Mouse (Mus musculus) hindbrain, embryonic 16.5 days (tissue): ENCODE measurements around the gene Ptprh. TPM values are rescaled to one million over a fixed set of nuclear protein-coding genes. Genes with fewer than 3 reads are reported as not detected.
A peak's percentile ranks its signal among the peaks of the same experiment; 100 is the strongest.

Source experiments
- ATAC-seq: fragments of 200-750 bp; cut with Nextera tagmentation; 2 replicates; pipeline ENCODE4 v1.8.0; 2017; ENCODE audit warnings: moderate TSS enrichment, moderate library complexity
- H3K27ac ChIP-seq: fragments of 300-500 bp; sonication (generic); 2 replicates; pipeline ENCODE4 v1.5.1; 2014; ENCODE audit warnings: low read depth, mild to moderate bottlenecking, control low read depth, low read length, moderate library complexity
- H3K27me3 ChIP-seq: fragments of 300-500 bp; sonication (generic); replicated peaks from 2 replicates; pipeline ENCODE4 v1.6.1; 2014; ENCODE audit warnings: low read length; ENCODE audit not compliant: control insufficient read depth, insufficient read depth
- H3K36me3 ChIP-seq: fragments of 300-500 bp; sonication (generic); 2 replicates; pipeline ENCODE4 v1.6.1; 2014; ENCODE audit warnings: mild to moderate bottlenecking, low read length, moderate library complexity, mixed read lengths; ENCODE audit not compliant: control insufficient read depth, insufficient read depth
- H3K4me1 ChIP-seq: fragments of 300-500 bp; sonication (generic); 2 replicates; pipeline ENCODE4 v1.6.1; 2014; ENCODE audit warnings: low read depth, low read length; ENCODE audit not compliant: control insufficient read depth, insufficient read depth
- H3K4me2 ChIP-seq: fragments of 300-500 bp; sonication (generic); 2 replicates; pipeline ENCODE4 v1.6.1; 2014; ENCODE audit warnings: mild to moderate bottlenecking, low read length, control low read depth, moderate library complexity
- H3K4me3 ChIP-seq: fragments of 300-500 bp; sonication (generic); 2 replicates; pipeline ENCODE4 v1.5.1; 2014; ENCODE audit warnings: mild to moderate bottlenecking, low read length, control low read depth, moderate library complexity
- H3K9ac ChIP-seq: fragments of 300-500 bp; sonication (generic); 2 replicates; pipeline ENCODE4 v1.6.1; 2014; ENCODE audit warnings: low read depth, mild to moderate bottlenecking, control low read depth, low read length, moderate library complexity
- H3K9me3 ChIP-seq: fragments of 300-500 bp; sonication (generic); 2 replicates; pipeline ENCODE4 v1.6.1; 2014; ENCODE audit warnings: mild to moderate bottlenecking, low read length, moderate library complexity; ENCODE audit not compliant: control insufficient read depth
- WGBS: fragments of 180-500 bp; shearing (Covaris S2); extraction: QIAGEN DNeasy Blood & Tissue Kit; methylation state at CpG from one replicate; pipeline ENCODE4 v1.1.7; 2014; 5-methylcytosine and 5-hydroxymethylcytosine counted together
- polyA plus RNA-seq: library from polyadenylated mRNA; unstranded; fragments of >200 nt; fragmentation: Nextera tagmentation; extraction: Ambion mirVana; gene quantifications from 2 replicates; pipeline ENCODE4 v1.2.1, GENCODE M21; 2015

The Ptprh gene
- polyA plus RNA-seq, 1 experiment from 2014 or later = 1.1 TPM

DNA sequence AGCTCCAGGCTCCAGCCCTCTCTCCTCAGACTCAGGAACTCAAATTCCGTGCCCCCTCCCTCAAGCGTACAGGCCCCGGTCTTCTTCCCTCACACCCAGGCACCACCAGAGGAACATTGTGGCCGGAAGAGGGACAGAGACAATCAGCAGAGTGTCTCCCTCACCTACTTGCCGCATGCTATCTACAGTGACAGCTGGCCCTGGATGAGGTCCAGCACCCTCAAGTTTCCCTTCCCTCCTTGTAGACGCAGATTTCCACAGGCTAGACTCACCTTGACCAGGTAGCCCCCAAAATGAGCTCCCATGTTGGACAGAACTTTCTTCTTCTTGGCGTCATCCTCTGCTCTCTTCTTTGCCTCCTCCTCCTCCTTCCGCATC is 95.1 kb downstream of the Ptprh start:
- Histone ChIP-seq H3K4me2 (no peak overlapping the region), H3K4me1 (no peaks in the 10 kb centered on the region), H3K36me3 (no peaks in the 10 kb centered on the region), H3K4me3 (no peak overlapping the region), H3K9ac (no peak overlapping the region), H3K27ac (no peak overlapping the region), H3K27me3 (no peaks in the 10 kb centered on the region), H3K9me3 (no peaks in the 10 kb centered on the region)
- no peak for ATAC-seq
- WGBS = 91% methylated on average over 8 of the region's 8 CpGs

DNA sequence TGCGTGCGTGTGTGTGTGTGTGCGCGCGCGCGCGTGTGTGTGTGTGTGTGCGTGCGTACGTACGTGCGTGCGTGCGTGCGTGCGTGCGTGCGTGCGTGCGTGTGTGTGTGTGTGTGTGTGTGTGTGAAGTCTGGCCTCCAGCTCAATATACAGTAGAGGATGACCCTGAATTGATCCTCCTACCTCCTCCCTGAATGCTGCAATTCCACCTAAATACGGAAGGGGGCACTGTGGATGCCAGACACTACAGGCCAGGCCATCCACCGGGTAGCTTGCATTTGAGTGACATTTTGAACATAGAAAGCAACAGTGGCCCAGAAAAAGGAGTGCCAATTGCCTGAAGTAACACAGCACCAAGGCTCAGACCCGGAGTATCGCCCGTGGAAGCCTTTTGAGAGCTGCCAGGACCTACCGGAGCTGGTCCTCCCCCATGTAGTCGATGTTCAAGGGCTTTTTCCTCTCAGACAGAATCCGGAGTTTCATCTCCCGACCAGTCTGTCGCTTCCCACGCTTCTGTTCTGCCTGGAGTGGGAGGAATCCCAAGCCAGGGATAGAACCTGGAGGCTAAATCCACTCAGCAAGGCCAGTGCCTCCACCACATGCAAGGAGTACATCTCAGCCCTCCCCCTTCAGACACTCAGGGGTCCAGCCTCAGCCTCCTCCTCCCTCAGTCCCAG is 95.6 kb downstream of the Ptprh start:
- no peak for ATAC-seq
- no peak overlapping the region for H3K4me2 ChIP-seq
- H3K27ac ChIP-seq = no peak overlapping the region
- 73% methylated on average over 11 of the region's 32 CpGs for WGBS
- no peak overlapping the region for H3K4me3 ChIP-seq
- H3K9ac ChIP-seq = no peak overlapping the region
- H3K36me3 ChIP-seq = no peaks in the 10 kb centered on the region
- no peaks in the 10 kb centered on the region for H3K9me3 ChIP-seq
- H3K27me3 ChIP-seq = no peaks in the 10 kb centered on the region
- no peaks in the 10 kb centered on the region for H3K4me1 ChIP-seq

DNA sequence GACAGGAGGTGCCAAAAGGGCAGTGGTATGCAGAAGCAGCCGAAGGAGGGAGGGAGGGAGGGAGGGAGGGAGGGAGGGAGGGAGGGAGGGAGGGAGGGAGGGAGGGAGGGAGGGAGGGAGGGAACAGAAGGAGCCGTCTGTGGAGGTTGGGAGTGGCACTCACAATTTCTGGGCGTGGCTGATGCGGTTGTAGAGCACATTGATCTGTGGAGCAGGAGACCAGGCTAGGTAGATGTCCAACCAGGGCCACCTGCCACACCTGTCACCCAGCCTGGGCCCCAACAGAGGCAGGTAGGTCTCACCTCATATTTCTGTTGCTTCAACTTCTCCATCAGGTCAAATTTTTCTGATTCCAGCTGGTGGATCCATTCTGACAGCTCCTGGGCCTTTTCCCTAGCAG is 96.6 kb downstream of the Ptprh start:
- Histone ChIP-seq H3K4me3 (no peak overlapping the region), H3K27ac (no peak overlapping the region), H3K27me3 (no peaks in the 10 kb centered on the region), H3K36me3 (no peaks in the 10 kb centered on the region), H3K9me3 (no peaks in the 10 kb centered on the region), H3K4me1 (no peaks in the 10 kb centered on the region), H3K4me2 (no peak overlapping the region), H3K9ac (no peak overlapping the region)
- no peak for ATAC-seq
- 69% methylated on average over 4 of the region's 4 CpGs for WGBS

- Histone ChIP-seq H3K36me3 (no peaks in the 10 kb centered on the region), H3K9me3 (no peaks in the 10 kb centered on the region), H3K27me3 (no peaks in the 10 kb centered on the region), H3K4me3 (no peak overlapping the region), H3K9ac (no peak overlapping the region), H3K4me1 (peaks cover 8% of the 10 kb centered on the region), H3K27ac (no peak overlapping the region), H3K4me2 (no peak overlapping the region)
- 57% methylated on average over 11 of the region's 11 CpGs for WGBS
- no peak for ATAC-seq
Measured at GRCm38 (mm10) chr7:4504646-4505435, 99.0 kb downstream of the Ptprh start.

DNA sequence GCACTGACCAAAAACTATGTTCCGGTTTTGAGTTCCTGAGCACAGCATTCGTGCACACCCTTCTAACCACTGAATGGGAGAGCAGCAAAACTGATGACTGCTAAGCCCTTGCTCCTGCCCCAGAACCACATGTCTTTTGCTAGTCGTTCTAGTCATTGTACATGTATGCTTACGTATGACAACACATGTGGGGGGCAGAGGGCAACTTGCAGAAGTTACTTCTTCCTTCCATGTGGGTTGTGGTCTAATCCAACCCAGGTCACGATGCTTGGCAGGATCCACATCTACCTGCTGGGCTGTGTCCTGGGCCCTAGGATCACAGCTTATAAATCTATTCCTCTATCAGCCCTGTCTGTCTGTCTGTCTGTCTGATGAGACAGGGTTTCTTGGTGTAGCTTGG is 100.0 kb downstream of the Ptprh start:
- Histone ChIP-seq H3K36me3 (0 out of 2 replicates have a peak, but pooled peaks cover 3% of the 10 kb centered on the region), H3K4me3 (no peak overlapping the region), H3K9ac (no peak overlapping the region), H3K4me1 (peaks cover 17% of the 10 kb centered on the region), H3K9me3 (no peaks in the 10 kb centered on the region), H3K27ac (no peak overlapping the region), H3K27me3 (no peaks in the 10 kb centered on the region), H3K4me2 (no peak overlapping the region)
- ATAC-seq = no peak
- WGBS = 85% methylated on average over 5 of the region's 5 CpGs

DNA sequence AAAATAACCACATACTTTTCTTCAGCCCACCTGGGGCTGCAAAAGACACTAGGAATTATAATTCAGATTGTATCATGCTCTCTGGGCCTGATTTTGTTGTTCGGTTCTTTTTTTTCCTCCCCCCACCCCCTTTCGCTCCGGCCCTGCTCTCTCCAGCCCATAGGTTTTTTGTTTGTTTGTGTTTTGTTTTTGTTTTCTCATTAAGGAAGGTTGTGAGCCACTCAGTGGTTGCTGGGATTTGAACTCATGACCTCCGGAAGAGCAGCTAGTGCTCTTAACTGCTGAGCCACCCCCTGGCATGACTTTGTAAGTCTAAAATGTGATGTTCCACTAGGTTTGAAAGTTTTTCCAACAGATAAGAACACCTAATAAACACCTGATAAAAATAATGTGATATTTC is 100.7 kb downstream of the Ptprh start:
- Histone ChIP-seq H3K4me2 (no peak overlapping the region), H3K4me3 (no peak overlapping the region), H3K9me3 (no peaks in the 10 kb centered on the region), H3K4me1 (peaks cover 24% of the 10 kb centered on the region), H3K36me3 (0 out of 2 replicates have a peak, but pooled peaks cover 3% of the 10 kb centered on the region), H3K9ac (no peak overlapping the region), H3K27ac (no peak overlapping the region), H3K27me3 (no peaks in the 10 kb centered on the region)
- no peak for ATAC-seq
- WGBS = 84% methylated on average over 4 of the region's 4 CpGs

GRCm38 (mm10) chr7:4502421-4503090 is 101.3 kb downstream of the Ptprh start:
- H3K9ac ChIP-seq = peak overlapping the region; percentile 43
- H3K9me3 ChIP-seq = no peaks in the 10 kb centered on the region
- H3K4me3 ChIP-seq = peak overlapping the region; percentile 82
- peak overlapping the region; percentile 91; the same call in 1 of the 2 replicates for H3K27ac ChIP-seq
- peaks cover 30% of the 10 kb centered on the region for H3K4me1 ChIP-seq
- H3K36me3 ChIP-seq = 0 out of 2 replicates have a peak, but pooled peaks cover 3% of the 10 kb centered on the region
- H3K27me3 ChIP-seq = no peaks in the 10 kb centered on the region
- ATAC-seq = peak; percentile 15
- 10% methylated on average over 14 of the region's 14 CpGs for WGBS
- peak overlapping the region; percentile 74 for H3K4me2 ChIP-seq

DNA sequence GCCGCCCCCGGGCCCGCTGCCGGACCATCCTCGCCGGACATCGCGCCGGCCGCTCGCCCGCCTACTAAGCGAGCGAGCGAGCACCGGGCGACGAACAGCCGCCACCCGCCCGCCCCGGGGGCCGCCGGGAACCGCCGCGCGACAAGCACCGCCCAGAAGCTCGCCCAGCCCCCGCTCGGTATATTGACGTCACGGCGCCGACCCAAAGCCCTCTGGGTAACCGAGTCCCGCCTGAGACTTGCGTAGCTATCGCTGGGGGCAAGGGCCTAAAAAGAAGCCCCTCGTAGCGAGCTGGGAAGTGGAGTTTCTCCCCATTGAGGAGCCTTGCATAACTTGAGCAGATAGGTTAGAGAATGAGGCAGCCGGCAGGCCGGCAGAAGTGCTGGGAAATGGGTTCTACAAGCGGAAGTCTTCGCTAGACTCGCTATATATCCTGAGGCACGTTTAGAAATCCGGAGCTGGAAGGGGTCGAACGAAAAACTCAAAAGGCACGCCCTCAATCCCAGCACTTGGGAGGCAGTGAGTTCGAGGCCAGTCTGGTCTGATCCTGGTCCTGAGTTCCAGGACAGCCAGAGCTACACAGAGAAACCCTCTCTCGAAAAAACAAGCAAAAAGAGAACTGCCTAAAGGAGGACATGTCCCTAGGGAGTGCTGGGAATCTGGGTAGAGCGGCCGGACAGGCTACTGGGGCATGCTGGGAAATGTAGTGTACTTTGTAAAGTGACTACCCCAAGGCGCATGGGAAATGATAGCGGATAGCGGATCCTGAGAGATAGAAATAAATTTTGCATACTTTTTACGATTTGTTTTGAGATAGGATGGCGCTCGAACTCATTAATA is 102.1 kb downstream of the Ptprh start, which contains the start of gene Ppp1r12c:
Ppp1r12c (minus strand) TSS at position 123 of the 840 bp plus-strand sequence.
- ATAC-seq = peak; percentile 93

More for the DNA sequence above, 102.1 kb downstream of the Ptprh start, which contains the start of gene Ppp1r12c:
- Histone ChIP-seq H3K4me1 (peaks cover 31% of the 10 kb centered on the region), H3K36me3 (0 out of 2 replicates have a peak, but pooled peaks cover 3% of the 10 kb centered on the region), H3K27me3 (no peaks in the 10 kb centered on the region), H3K4me3 (peak within 1 kb of the TSS; percentile 82), H3K9ac (peak within 1 kb of the TSS; percentile 98), H3K9me3 (no peaks in the 10 kb centered on the region), H3K27ac (peak within 1 kb of the TSS; percentile 91), H3K4me2 (peak within 1 kb of the TSS; percentile 87)
- 0% methylated on average over 57 of the region's 62 CpGs for WGBS
